Mouse (Mus musculus): ENCODE results near the gene Ceacam1. TPM values are rescaled to one million over a fixed set of nuclear protein-coding genes. Genes with fewer than 3 reads are reported as not detected.
"Not testable (repeated sequence)": the region's sequence is repeated elsewhere in the genome, so short reads cannot be mapped to it uniquely, and the experiment has no call there.

Ceacam1 gene
- 0.01 TPM in 1 of 2 replicates, not detected in the other for polyA plus RNA-seq (2012)

- not testable (repeated sequence) for H3K36me3 ChIP-seq (ENCODE audit: control insufficient read depth); H3K4me1 ChIP-seq (ENCODE audit: control insufficient read depth); H3K27me3 ChIP-seq (ENCODE audit: control insufficient read depth); H3K4me3 ChIP-seq (replicated peaks); H3K9me3 ChIP-seq (ENCODE audit: control insufficient read depth, low read length)
Measured at GRCm38 (mm10) chr7:25477091-25477751, at the start of gene Ceacam1. Gene Ceacam1 (minus strand): TSS chr7:25477603.

GRCm38 (mm10) chr7:25516070-25516777 is 38.8 kb upstream of the Ceacam1 start:
- H3K4me3 ChIP-seq (replicated peaks); H3K36me3 ChIP-seq (ENCODE audit: control insufficient read depth); H3K27me3 ChIP-seq (ENCODE audit: control insufficient read depth); H3K4me1 ChIP-seq (ENCODE audit: control insufficient read depth); H3K9me3 ChIP-seq (ENCODE audit: control insufficient read depth, low read length): not testable (repeated sequence)

DNA sequence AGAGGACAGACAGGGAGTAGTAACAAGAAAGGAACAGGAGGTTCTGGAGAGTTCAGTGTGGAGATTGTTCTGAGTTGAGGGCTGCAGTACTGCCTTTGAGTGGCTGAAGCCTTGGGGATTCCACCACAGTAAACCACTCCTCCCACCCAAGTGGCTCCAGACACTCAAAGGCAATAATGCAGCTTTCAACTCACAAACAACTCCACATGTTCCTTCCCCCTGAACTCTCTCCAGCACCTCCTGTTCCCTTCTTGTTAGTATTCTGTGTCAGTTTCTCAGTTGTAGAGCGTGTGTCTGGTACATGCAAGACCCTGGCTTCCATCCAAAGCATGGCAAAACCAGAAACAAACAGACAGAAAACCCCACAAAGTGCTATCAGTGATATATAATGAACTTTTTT is 38.3 kb upstream of the Ceacam1 start:
- H3K36me3 ChIP-seq (ENCODE audit: control insufficient read depth); H3K9me3 ChIP-seq (ENCODE audit: control insufficient read depth, low read length); H3K4me1 ChIP-seq (ENCODE audit: control insufficient read depth); H3K4me3 ChIP-seq (replicated peaks); H3K27me3 ChIP-seq (ENCODE audit: control insufficient read depth): not testable (repeated sequence)

DNA sequence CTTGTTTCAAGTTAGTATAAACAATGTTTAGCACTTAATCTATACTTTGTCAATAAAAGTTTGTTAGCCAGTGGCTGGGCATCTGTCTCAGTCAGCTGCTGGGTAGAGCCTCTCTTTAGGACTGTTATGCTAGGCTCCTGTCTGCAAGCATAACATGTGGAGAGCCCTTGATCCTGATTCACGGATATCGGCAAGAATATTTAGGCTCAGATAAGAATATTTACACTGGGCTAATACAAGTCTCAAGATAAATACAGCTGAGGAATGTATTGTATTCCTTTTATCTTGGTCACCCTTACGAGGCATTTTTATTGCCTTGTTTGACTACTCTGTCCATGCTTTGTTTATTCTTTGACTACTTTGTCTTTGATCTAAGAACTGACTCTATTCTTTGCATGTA is 32.5 kb upstream of the Ceacam1 start:
- Histone ChIP-seq H3K4me1 (ENCODE audit: control insufficient read depth) (no peaks in the 10 kb centered on the region), H3K4me3 (replicated peaks) (no peak overlapping the region), H3K27me3 (ENCODE audit: control insufficient read depth) (no peaks in the 10 kb centered on the region), H3K9me3 (ENCODE audit: control insufficient read depth, low read length) (no peaks in the 10 kb centered on the region), H3K36me3 (ENCODE audit: control insufficient read depth) (no peaks in the 10 kb centered on the region)
- no peak for TF ChIP-seq TAL1 (IDR thresholded peaks at IDR 0.05; ENCODE audit: low read length)
- TF ChIP-seq GATA1 (IDR thresholded peaks at IDR 0.05; ENCODE audit: low read length) = no peak

DNA sequence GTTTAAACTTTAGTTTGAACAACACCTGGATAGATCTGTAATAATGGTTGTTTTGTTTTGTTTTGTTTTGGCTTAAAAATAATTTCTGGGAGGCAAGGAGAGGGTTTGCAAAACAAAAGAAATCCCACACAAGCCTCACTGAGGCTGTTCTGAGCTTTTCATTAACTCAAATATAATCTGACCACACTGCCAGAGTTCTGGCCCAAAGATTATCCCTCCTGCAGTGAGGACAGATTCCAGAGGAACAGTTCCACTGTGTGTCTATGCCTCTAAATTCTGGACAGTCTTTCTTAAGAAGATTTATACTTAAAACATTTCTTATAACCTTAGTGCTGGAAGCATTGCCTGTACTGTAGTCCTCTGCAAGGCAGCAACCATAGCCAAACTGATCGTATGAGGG is 17.2 kb upstream of the Ceacam1 start:
- TF ChIP-seq GATA1 (IDR thresholded peaks at IDR 0.05; ENCODE audit: low read length) = no peak
- no peak for TF ChIP-seq TAL1 (IDR thresholded peaks at IDR 0.05; ENCODE audit: low read length)
- no peaks in the 10 kb centered on the region for H3K9me3 ChIP-seq (ENCODE audit: control insufficient read depth, low read length)
- H3K27me3 ChIP-seq (ENCODE audit: control insufficient read depth) = no peaks in the 10 kb centered on the region
- no peaks in the 10 kb centered on the region for H3K36me3 ChIP-seq (ENCODE audit: control insufficient read depth)
- H3K4me3 ChIP-seq (replicated peaks) = no peak overlapping the region
- no peaks in the 10 kb centered on the region for H3K4me1 ChIP-seq (ENCODE audit: control insufficient read depth)

GRCm38 (mm10) chr7:25490698-25491097 is 13.3 kb upstream of the Ceacam1 start:
- H3K27me3 ChIP-seq (ENCODE audit: control insufficient read depth); H3K4me3 ChIP-seq (replicated peaks): not testable (repeated sequence)

GRCm38 (mm10) chr7:25489382-25489781 is 12.0 kb upstream of the Ceacam1 start:
- not testable (repeated sequence) for H3K4me3 ChIP-seq (replicated peaks); H3K9me3 ChIP-seq (ENCODE audit: control insufficient read depth, low read length); H3K36me3 ChIP-seq (ENCODE audit: control insufficient read depth); H3K27me3 ChIP-seq (ENCODE audit: control insufficient read depth); H3K4me1 ChIP-seq (ENCODE audit: control insufficient read depth)

More at GRCm38 (mm10) chr7:25490698-25491097, 13.3 kb upstream of the Ceacam1 start:
- H3K36me3 ChIP-seq (ENCODE audit: control insufficient read depth); H3K9me3 ChIP-seq (ENCODE audit: control insufficient read depth, low read length); H3K4me1 ChIP-seq (ENCODE audit: control insufficient read depth): not testable (repeated sequence)

DNA sequence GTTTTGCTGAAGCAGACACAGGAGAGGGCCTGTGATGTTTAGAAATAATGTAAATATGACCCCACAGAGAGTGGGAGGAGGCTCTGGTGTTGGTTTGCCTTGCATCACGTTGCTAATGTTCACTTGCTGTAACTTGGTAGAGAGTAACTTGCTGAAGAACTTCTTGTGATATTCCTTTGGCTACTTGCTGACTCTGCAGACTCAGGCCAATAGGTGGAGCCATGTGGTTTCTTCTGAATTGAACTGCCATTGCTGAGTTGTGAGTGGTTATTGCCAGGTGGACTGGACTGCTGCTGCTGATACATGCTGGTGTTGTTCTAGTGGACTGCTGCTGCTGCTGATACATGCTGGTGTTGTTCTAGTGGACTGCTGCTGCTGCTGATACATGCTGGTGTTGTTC is 8.8 kb upstream of the Ceacam1 start:
- TF ChIP-seq TAL1 (IDR thresholded peaks at IDR 0.05; ENCODE audit: low read length) (no peak), GATA1 (IDR thresholded peaks at IDR 0.05; ENCODE audit: low read length) (no peak)

GRCm38 (mm10) chr7:25485061-25485460 is 7.7 kb upstream of the Ceacam1 start:
- no peaks in the 10 kb centered on the region for H3K4me1 ChIP-seq (ENCODE audit: control insufficient read depth)
- H3K9me3 ChIP-seq (ENCODE audit: control insufficient read depth, low read length) = no peaks in the 10 kb centered on the region
- H3K4me3 ChIP-seq (replicated peaks) = no peak overlapping the region
- TF ChIP-seq TAL1 (IDR thresholded peaks at IDR 0.05; ENCODE audit: low read length) (no peak), GATA1 (IDR thresholded peaks at IDR 0.05; ENCODE audit: low read length) (no peak)
- H3K36me3 ChIP-seq (ENCODE audit: control insufficient read depth) = no peaks in the 10 kb centered on the region
- H3K27me3 ChIP-seq (ENCODE audit: control insufficient read depth) = no peaks in the 10 kb centered on the region

More for the DNA sequence above, 8.8 kb upstream of the Ceacam1 start:
- Histone ChIP-seq H3K36me3 (ENCODE audit: control insufficient read depth) (no peaks in the 10 kb centered on the region), H3K9me3 (ENCODE audit: control insufficient read depth, low read length) (no peaks in the 10 kb centered on the region), H3K4me1 (ENCODE audit: control insufficient read depth) (no peaks in the 10 kb centered on the region), H3K4me3 (replicated peaks) (no peak overlapping the region), H3K27me3 (ENCODE audit: control insufficient read depth) (no peaks in the 10 kb centered on the region)

- TF ChIP-seq GATA1 (IDR thresholded peaks at IDR 0.05; ENCODE audit: low read length) = no peak
- no peak for TF ChIP-seq TAL1 (IDR thresholded peaks at IDR 0.05; ENCODE audit: low read length)
- H3K4me1 ChIP-seq (ENCODE audit: control insufficient read depth) = no peaks in the 10 kb centered on the region
- no peaks in the 10 kb centered on the region for H3K9me3 ChIP-seq (ENCODE audit: control insufficient read depth, low read length)
- no peak overlapping the region for H3K4me3 ChIP-seq (replicated peaks)
- H3K36me3 ChIP-seq (ENCODE audit: control insufficient read depth) = no peaks in the 10 kb centered on the region
- no peaks in the 10 kb centered on the region for H3K27me3 ChIP-seq (ENCODE audit: control insufficient read depth)
Measured at GRCm38 (mm10) chr7:25483133-25483735, 5.8 kb upstream of the Ceacam1 start.

- not testable (repeated sequence) for H3K36me3 ChIP-seq (ENCODE audit: control insufficient read depth); H3K4me3 ChIP-seq (replicated peaks); H3K4me1 ChIP-seq (ENCODE audit: control insufficient read depth); H3K9me3 ChIP-seq (ENCODE audit: control insufficient read depth, low read length); H3K27me3 ChIP-seq (ENCODE audit: control insufficient read depth)
Measured at GRCm38 (mm10) chr7:25480791-25481190, 3.4 kb upstream of the Ceacam1 start.
